Mouse (Mus musculus) brain, adult 10 weeks (tissue): ENCODE results near the gene Fcgr2b. TPM values are rescaled to one million over a fixed set of nuclear protein-coding genes. Genes with fewer than 3 reads are reported as not detected.

ENCODE experiments used
- polyA plus RNA-seq: library from polyadenylated mRNA; stranded (reverse); fragments of 350-450 nt; fragmentation: Illumina TruSeq; extraction: RNeasy Lipid Tissue Mini Kit (QIAGEN cat#74804); gene quantifications from one replicate; pipeline ENCODE4 v1.2.3, GENCODE M21; 2015; ENCODE audit warnings: low read depth, low replicate concordance

The Fcgr2b gene
- polyA plus RNA-seq = 5.2 TPM

GRCm38 (mm10) chr1:170976447-170976846 is at the start of gene Fcgr2b:
Fcgr2b (minus strand) TSS chr1:170976547.

GRCm38 (mm10) chr1:171018737-171019136 is 42.4 kb upstream of the Fcgr2b start, which contains the start of gene Fcgr4:
Fcgr4 (plus strand) TSS chr1:171018920.

DNA sequence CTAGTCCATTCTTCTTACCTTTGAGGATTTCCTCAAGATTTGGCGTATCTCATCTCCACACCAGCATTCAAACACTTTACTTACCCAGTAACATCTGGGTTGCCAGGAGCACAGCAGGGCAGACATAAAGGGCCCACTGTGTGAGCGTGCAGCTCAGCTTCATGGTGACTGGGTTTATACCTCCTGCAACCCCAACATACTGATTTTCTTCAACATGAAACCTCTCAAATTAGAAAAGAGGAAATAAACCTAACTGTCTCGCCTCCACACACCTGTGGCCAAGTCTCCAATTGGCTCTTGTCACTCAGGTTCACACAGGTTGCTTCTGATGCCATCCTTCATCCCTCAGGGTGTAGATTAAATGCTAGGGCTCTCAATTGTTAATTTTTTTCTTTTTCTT is 49.0 kb downstream of the Fcgr2b start, which contains the start of gene Fcrla:
Gene Fcrla, minus strand, starts transcription at position 206 of the 400 bp plus-strand sequence.

DNA sequence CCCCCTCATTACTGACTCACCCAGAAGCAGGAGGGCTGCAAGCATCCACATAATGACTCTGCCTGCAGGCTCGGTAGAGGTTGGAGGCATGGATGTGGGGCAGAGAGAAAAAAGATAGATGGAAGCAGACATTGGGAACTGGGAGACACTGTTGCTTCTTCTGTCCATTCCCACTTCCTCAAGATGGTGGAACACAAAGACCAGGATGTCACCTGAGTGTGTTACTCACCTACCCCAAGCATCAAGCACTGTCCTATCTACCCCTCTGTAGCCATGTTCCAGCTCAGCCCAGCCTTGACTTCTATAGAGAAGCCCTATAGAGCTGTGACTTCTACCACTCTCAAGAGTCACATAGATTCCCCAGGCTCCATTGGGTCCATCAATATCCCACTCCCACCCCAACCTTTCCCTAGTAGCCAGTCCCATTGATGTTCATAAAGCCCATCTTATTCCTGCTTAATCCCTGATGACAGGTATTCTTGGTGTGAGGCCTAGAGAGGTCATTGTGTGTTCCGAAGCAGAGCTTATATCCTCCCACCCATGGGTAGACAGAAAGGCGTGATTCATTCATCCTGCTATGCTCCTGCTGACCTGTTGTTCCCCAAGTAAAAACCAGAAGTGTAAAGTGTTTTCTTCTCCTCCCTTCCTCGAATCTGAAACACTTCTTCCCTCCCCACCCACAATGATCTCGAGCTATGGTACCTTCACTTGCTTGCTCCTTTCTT is 63.3 kb downstream of the Fcgr2b start, which contains the start of gene Fcrlb:
Gene Fcrlb, minus strand, starts transcription at position 51 of the 725 bp plus-strand sequence.

Other genes starting within 250 kb of the Fcgr2b start
- gene Atf6, start 108.8 kb downstream of the Fcgr2b start, polyA plus RNA-seq = 30.0 TPM
- not detected for gene Gm26620, start 91.5 kb downstream of the Fcgr2b start, polyA plus RNA-seq
- gene Dusp12, start 91.0 kb downstream of the Fcgr2b start, polyA plus RNA-seq = 26.2 TPM
- 0.37 TPM for gene Fcrlb, start 63.6 kb downstream of the Fcgr2b start, polyA plus RNA-seq
- not detected for gene Fcrla, start 49.0 kb downstream of the Fcgr2b start, polyA plus RNA-seq
- 0.74 TPM for gene Fcgr4, start 42.4 kb upstream of the Fcgr2b start, polyA plus RNA-seq
- gene Fcgr3, start 88.4 kb upstream of the Fcgr2b start, polyA plus RNA-seq = 32.3 TPM
- gene Cfap126, start 137.4 kb upstream of the Fcgr2b start, polyA plus RNA-seq = 5.5 TPM
- gene Sdhc, start 174.1 kb upstream of the Fcgr2b start, polyA plus RNA-seq = 136 TPM
- gene Mpz, start 174.2 kb upstream of the Fcgr2b start, polyA plus RNA-seq = not detected
- gene Pcp4l1, start 219.7 kb upstream of the Fcgr2b start, polyA plus RNA-seq = 282 TPM
- gene Nr1i3, start 237.4 kb upstream of the Fcgr2b start, polyA plus RNA-seq = 0.48 TPM
- gene Tomm40l, start 246.0 kb upstream of the Fcgr2b start, polyA plus RNA-seq = 118 TPM
- gene Apoa2, start 248.5 kb upstream of the Fcgr2b start, polyA plus RNA-seq = 6.9 TPM